Mouse (Mus musculus) adrenal gland, adult 8-10 months (tissue): ENCODE data around the gene Nxnl2. TPM values are rescaled to one million over a fixed set of nuclear protein-coding genes. Genes with fewer than 3 reads are reported as not detected.
"Not testable (repeated sequence)": the region's sequence is repeated elsewhere in the genome, so short reads cannot be mapped to it uniquely, and the experiment has no call there.

Experiments used
- DNase-seq: peaks from one replicate; pipeline ENCODE4 v3.0.0; 2022
- microRNA-seq, 2 experiments: library from miRNA; unstranded; fragments of <30 nt; microRNA quantifications; one replicate each; pipeline ENCODE4 v1.2.0; 2022
- total RNA-seq, 4 experiments: library from RNA; stranded (reverse); gene quantifications; 2 replicates each; pipeline ENCODE4 v1.2.4; 2022

The Nxnl2 gene
- total RNA-seq, 4 experiments from 2014 or later, result 0.45 to 0.65 TPM; not detected in 2

- DNase-seq, result no peak
These were observed 11.4 kb downstream of the Nxnl2 start for GRCm38 (mm10) chr13:51182236-51182635.

- DNase-seq, result no peak
These were observed 14.1 kb downstream of the Nxnl2 start for GRCm38 (mm10) chr13:51184896-51185295.

GRCm38 (mm10) chr13:51190336-51190735, 19.5 kb downstream of the Nxnl2 start:
- DNase-seq, result no peak

- DNase-seq, result no peak
These were observed 20.8 kb downstream of the Nxnl2 start for GRCm38 (mm10) chr13:51191416-51192140.

- no peak for DNase-seq
These were observed 23.1 kb downstream of the Nxnl2 start for GRCm38 (mm10) chr13:51193893-51194292.

- no peak for DNase-seq
These were observed 26.9 kb downstream of the Nxnl2 start for GRCm38 (mm10) chr13:51197699-51198098.

- peak; percentile 34 for DNase-seq
These were observed 27.4 kb downstream of the Nxnl2 start for GRCm38 (mm10) chr13:51198186-51198585.

- not testable (repeated sequence) for DNase-seq
These were observed 31.4 kb downstream of the Nxnl2 start for GRCm38 (mm10) chr13:51201985-51202843.

- DNase-seq, result peak; percentile 42
These were observed 32.0 kb downstream of the Nxnl2 start for GRCm38 (mm10) chr13:51202844-51203173.

GRCm38 (mm10) chr13:51203467-51203866, 32.6 kb downstream of the Nxnl2 start:
- no peak for DNase-seq

- DNase-seq, result not testable (repeated sequence)
These were observed 33.3 kb downstream of the Nxnl2 start for GRCm38 (mm10) chr13:51204081-51204480.

GRCm38 (mm10) chr13:51207965-51208364, 37.1 kb downstream of the Nxnl2 start:
- DNase-seq, result no peak

GRCm38 (mm10) chr13:51208378-51209100, 37.7 kb downstream of the Nxnl2 start:
- DNase-seq, result no peak

- DNase-seq, result no peak
These were observed 39.8 kb downstream of the Nxnl2 start for GRCm38 (mm10) chr13:51210639-51211038.

GRCm38 (mm10) chr13:51214746-51215145, 43.9 kb downstream of the Nxnl2 start:
- no peak for DNase-seq

GRCm38 (mm10) chr13:51220897-51221296, 50.1 kb downstream of the Nxnl2 start:
- DNase-seq, result no peak

- peak; percentile 21 for DNase-seq
These were observed 50.8 kb downstream of the Nxnl2 start for GRCm38 (mm10) chr13:51221425-51222160.

Small RNA genes lying within 50 kb of the gene (microRNA-seq; reads per million reads assigned to microRNA genes)
- 0 reads per million in 2 experiments for gene Gm44341

Other genes with a start within 250 kb of the Nxnl2 start
- 10 to 100 TPM; 61.3 to 93.0 (median 83.8) TPM for gene Spin1, start 70.1 kb upstream of the Nxnl2 start, total RNA-seq
- gene S1pr3, start 237.6 kb downstream of the Nxnl2 start, total RNA-seq, result 10 to 100 TPM; 11.2 to 20.9 (median 14.8) TPM